Mouse (Mus musculus): Measurements from ENCODE around the gene Aipl1.

DNA sequence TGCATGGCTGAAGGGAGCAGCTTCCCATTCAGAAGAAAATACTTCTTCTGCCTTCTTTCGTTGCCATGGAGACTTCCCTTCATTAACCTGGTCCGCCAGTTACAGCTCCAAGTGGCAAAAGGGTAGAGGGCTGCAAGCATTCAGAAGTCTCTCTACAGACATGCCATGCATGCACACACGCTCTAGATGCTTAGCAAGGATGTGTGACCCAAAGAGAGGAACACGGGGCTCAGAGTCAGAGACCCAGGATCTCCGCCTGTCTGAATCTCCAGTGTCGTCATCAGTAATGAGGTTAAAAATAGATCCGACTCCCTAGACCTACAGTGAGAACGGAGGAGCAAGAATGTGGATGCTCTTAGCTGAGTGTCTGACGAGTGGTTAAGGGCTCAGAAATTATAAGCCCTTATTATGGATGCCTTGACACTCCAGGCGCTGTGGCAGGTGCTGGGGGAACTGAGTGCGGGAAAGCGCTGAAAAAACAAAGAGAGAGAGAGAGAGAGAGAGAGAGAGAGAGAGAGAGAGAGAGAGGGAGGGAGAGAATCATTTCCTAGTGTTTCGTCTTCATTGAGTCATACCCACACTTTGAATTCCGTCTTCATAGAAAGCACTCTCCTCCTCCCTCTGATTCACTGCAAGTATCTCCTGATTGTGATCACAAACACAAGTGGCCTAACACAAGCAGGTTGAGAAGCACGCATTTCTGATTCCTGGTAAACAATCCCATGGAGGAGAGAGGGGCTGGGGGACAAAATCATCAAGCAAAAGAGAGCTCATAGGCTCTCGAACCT is 2.5 kb upstream of the Aipl1 start:
- TF ChIP-seq EP300 (IDR thresholded peaks at IDR 0.05; ENCODE audit: low read depth): no peak
- TF ChIP-seq CTCF (IDR thresholded peaks at IDR 0.05; ENCODE audit: low read depth): no peak

All from heart, postnatal 0 days (tissue).